Mouse (Mus musculus) heart, adult 10 weeks (tissue): Measurements from ENCODE around the gene Usp50. TPM values are rescaled to one million over a fixed set of nuclear protein-coding genes. Genes with fewer than 3 reads are reported as not detected.

Experiments used
- polyA plus RNA-seq: library from polyadenylated mRNA; stranded (reverse); fragments of 350-450 nt; fragmentation: Illumina TruSeq; extraction: RNeasy Lipid Tissue Mini Kit (QIAGEN cat#74804); gene quantifications from one replicate; pipeline ENCODE4 v1.2.3, GENCODE M21; 2014; ENCODE audit warnings: low read depth, low replicate concordance

Usp50 gene
- polyA plus RNA-seq = 0.94 TPM

DNA sequence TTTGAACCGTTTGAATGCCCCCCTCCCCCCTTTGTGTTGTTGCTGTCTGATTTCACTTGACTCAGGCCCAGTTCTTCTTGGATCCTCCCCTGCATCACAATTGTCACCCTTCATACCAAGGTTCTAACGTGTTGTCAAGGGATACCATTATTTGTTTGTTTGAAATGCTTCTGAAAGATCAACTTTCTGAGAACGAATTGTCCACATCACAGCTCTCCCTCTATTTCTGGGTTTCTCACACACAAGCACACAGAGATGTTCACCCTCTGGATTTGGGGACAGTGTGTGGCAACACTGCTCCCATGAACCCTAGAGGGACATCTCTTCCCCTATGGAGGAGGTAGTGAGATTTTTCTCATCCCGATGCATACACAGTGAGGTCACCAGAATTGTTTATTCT is at the start of gene Usp50:
Gene Usp50 (minus strand): TSS at position 101 of the 400 bp plus-strand sequence.

GRCm38 (mm10) chr2:126706759-126707437 is 76.4 kb downstream of the Usp50 start, which contains the start of gene Usp8:
Gene Usp8 (plus strand): TSS chr2:126707328.

DNA sequence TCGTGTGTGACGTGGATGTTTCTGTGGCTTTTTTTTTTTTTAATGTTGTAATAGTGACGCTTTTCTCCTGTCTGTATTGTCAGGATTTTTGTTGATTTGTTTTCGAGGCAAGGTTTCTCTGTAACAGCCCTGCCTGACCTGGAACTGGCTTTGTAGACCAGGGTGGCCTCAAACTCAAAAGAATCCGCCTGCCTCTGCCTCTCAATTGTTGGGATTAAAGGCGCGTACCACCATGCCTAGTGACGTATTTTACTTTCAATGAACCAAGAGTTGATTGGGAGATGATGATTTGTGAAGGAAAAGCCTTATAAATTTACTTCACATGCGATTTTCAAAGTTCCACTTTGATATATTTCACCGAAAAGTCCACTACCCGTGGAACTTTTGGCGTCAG is 107.2 kb downstream of the Usp50 start, which contains the start of gene Gabpb1:
Gene Gabpb1 (minus strand): TSS at position 216 of the 394 bp plus-strand sequence.

Other genes starting within 250 kb of the Usp50 start
- 1.4 TPM for gene Slc27a2, start 231.1 kb downstream of the Usp50 start, polyA plus RNA-seq
- gene Hdc, start 164.2 kb downstream of the Usp50 start, polyA plus RNA-seq = 2.8 TPM
- gene Gabpb1, start 107.1 kb downstream of the Usp50 start, polyA plus RNA-seq = 12.1 TPM
- gene Usp8, start 76.1 kb downstream of the Usp50 start, polyA plus RNA-seq = 26.4 TPM
- 32.4 TPM for gene Trpm7, start 92.8 kb upstream of the Usp50 start, polyA plus RNA-seq
- gene Sppl2a, start 149.8 kb upstream of the Usp50 start, polyA plus RNA-seq = 41.3 TPM
- gene Ap4e1, start 225.2 kb upstream of the Usp50 start, polyA plus RNA-seq = 7.1 TPM